Mouse (Mus musculus): ENCODE data around the gene Crcp. TPM values are rescaled to one million over a fixed set of nuclear protein-coding genes. Genes with fewer than 3 reads are reported as not detected.
A peak's percentile ranks its signal among the peaks of the same experiment; 100 is the strongest.

Crcp gene
- total and polyA plus RNA-seq, 2 experiments, result 11.8 to 33.6 TPM

GRCm38 (mm10) chr5:130067841-130068264 is 38.8 kb downstream of the Crcp start:
- WGBS, result 77% methylated on average over 3 of the region's 3 CpGs

GRCm38 (mm10) chr5:130073026-130073425 is 43.9 kb downstream of the Crcp start, which contains the start of gene Tpst1:
Tpst1 (plus strand) TSS chr5:130073326.
- Histone ChIP-seq H3K79me2 (ENCODE audit: control insufficient read depth, insufficient read depth, low read length) (no peaks in the 10 kb centered on the region; the same call in 1 of the 2 replicates), H3K4me3 (ENCODE audit: insufficient read depth, low read depth, low read length) (peak within 1 kb of the TSS; percentile 0; the same call in 1 of the 2 replicates), H3K4me1 (ENCODE audit: control insufficient read depth, insufficient read depth, low read length) (peaks cover 3% of the 10 kb centered on the region; the same call in 1 of the 2 replicates), H3K27ac (replicated peaks; ENCODE audit: insufficient read depth, low read depth, low read length) (peak within 1 kb of the TSS; percentile 76), H3K36me3 (ENCODE audit: control insufficient read depth, insufficient read depth, low read length) (no peaks in the 10 kb centered on the region), H3K27me3 (ENCODE audit: control insufficient read depth, insufficient read depth, low read length) (no peaks in the 10 kb centered on the region), H3K9ac (ENCODE audit: low read depth, low read length) (peak within 1 kb of the TSS; percentile 31; the same call in 1 of the 2 replicates)
- TF ChIP-seq POLR2A (IDR thresholded peaks at IDR 0.05; ENCODE audit: extremely low read depth, insufficient read depth, low read length) (no peak), CTCF (IDR thresholded peaks at IDR 0.05; ENCODE audit: low read depth, low read length) (no peak)
- peak; percentile 80 for DNase-seq (ENCODE audit: extremely low read depth, low read depth, low spot score)
- 31% methylated on average over 6 of the region's 6 CpGs for WGBS

More at GRCm38 (mm10) chr5:130067841-130068264, 38.8 kb downstream of the Crcp start:
- Histone ChIP-seq H3K79me2 (ENCODE audit: control insufficient read depth, insufficient read depth, low read length) (no peaks in the 10 kb centered on the region; the same call in 1 of the 2 replicates), H3K36me3 (ENCODE audit: control insufficient read depth, insufficient read depth, low read length) (no peaks in the 10 kb centered on the region), H3K4me3 (ENCODE audit: insufficient read depth, low read depth, low read length) (no peak overlapping the region), H3K9ac (ENCODE audit: low read depth, low read length) (no peak overlapping the region), H3K4me1 (ENCODE audit: control insufficient read depth, insufficient read depth, low read length) (no peaks in the 10 kb centered on the region), H3K27me3 (ENCODE audit: control insufficient read depth, insufficient read depth, low read length) (no peaks in the 10 kb centered on the region), H3K27ac (replicated peaks; ENCODE audit: insufficient read depth, low read depth, low read length) (no peak overlapping the region)
- DNase-seq (ENCODE audit: extremely low read depth, low read depth, low spot score), result no peak
- TF ChIP-seq POLR2A (IDR thresholded peaks at IDR 0.05; ENCODE audit: extremely low read depth, insufficient read depth, low read length) (no peak), CTCF (IDR thresholded peaks at IDR 0.05; ENCODE audit: low read depth, low read length) (no peak)

- no peaks in the 10 kb centered on the region; the same call in 1 of the 2 replicates for H3K79me2 ChIP-seq (ENCODE audit: control insufficient read depth, insufficient read depth, low read length)
- DNase-seq (ENCODE audit: extremely low read depth, low read depth, low spot score), result peak; percentile 94
- WGBS, result 21% methylated on average over 6 of the region's 6 CpGs
- H3K9ac ChIP-seq (ENCODE audit: low read depth, low read length), result peak overlapping the region; percentile 52
- peak overlapping the region; percentile 92 for H3K27ac ChIP-seq (replicated peaks; ENCODE audit: insufficient read depth, low read depth, low read length)
- no peaks in the 10 kb centered on the region for H3K27me3 ChIP-seq (ENCODE audit: control insufficient read depth, insufficient read depth, low read length)
- peaks cover 7% of the 10 kb centered on the region for H3K4me1 ChIP-seq (ENCODE audit: control insufficient read depth, insufficient read depth, low read length)
- H3K4me3 ChIP-seq (ENCODE audit: insufficient read depth, low read depth, low read length), result peak overlapping the region; percentile 22
- 0 out of 2 replicates have a peak, but pooled peaks have one; percentile 13 for TF ChIP-seq POLR2A (IDR thresholded peaks at IDR 0.05; ENCODE audit: extremely low read depth, insufficient read depth, low read length)
- no peak for TF ChIP-seq CTCF (IDR thresholded peaks at IDR 0.05; ENCODE audit: low read depth, low read length)
- H3K36me3 ChIP-seq (ENCODE audit: control insufficient read depth, insufficient read depth, low read length), result no peaks in the 10 kb centered on the region
These were observed 45.4 kb downstream of the Crcp start for GRCm38 (mm10) chr5:130074491-130074890.

- no peak overlapping the region for H3K9ac ChIP-seq (ENCODE audit: low read depth, low read length)
- H3K4me1 ChIP-seq (ENCODE audit: control insufficient read depth, insufficient read depth, low read length), result peaks cover 16% of the 10 kb centered on the region
- peak; percentile 57 for DNase-seq (ENCODE audit: extremely low read depth, low read depth, low spot score)
- H3K27ac ChIP-seq (replicated peaks; ENCODE audit: insufficient read depth, low read depth, low read length), result no peak overlapping the region
- peaks cover 6% of the 10 kb centered on the region; the same call in 1 of the 2 replicates for H3K79me2 ChIP-seq (ENCODE audit: control insufficient read depth, insufficient read depth, low read length)
- WGBS, result 59% methylated on average over 6 of the region's 6 CpGs
- TF ChIP-seq CTCF (IDR thresholded peaks at IDR 0.05; ENCODE audit: low read depth, low read length) (no peak), POLR2A (IDR thresholded peaks at IDR 0.05; ENCODE audit: extremely low read depth, insufficient read depth, low read length) (no peak)
- H3K27me3 ChIP-seq (ENCODE audit: control insufficient read depth, insufficient read depth, low read length), result no peaks in the 10 kb centered on the region
- no peaks in the 10 kb centered on the region for H3K36me3 ChIP-seq (ENCODE audit: control insufficient read depth, insufficient read depth, low read length)
- no peak overlapping the region for H3K4me3 ChIP-seq (ENCODE audit: insufficient read depth, low read depth, low read length)
These were observed 47.3 kb downstream of the Crcp start for GRCm38 (mm10) chr5:130076396-130076795.

- DNase-seq (ENCODE audit: extremely low read depth, low read depth, low spot score), result peak; percentile 39
- TF ChIP-seq CTCF (IDR thresholded peaks at IDR 0.05; ENCODE audit: low read depth, low read length), result no peak
- TF ChIP-seq POLR2A (IDR thresholded peaks at IDR 0.05; ENCODE audit: extremely low read depth, insufficient read depth, low read length), result no peak
- peaks cover 19% of the 10 kb centered on the region for H3K4me1 ChIP-seq (ENCODE audit: control insufficient read depth, insufficient read depth, low read length)
- no peaks in the 10 kb centered on the region for H3K27me3 ChIP-seq (ENCODE audit: control insufficient read depth, insufficient read depth, low read length)
- no peak overlapping the region for H3K27ac ChIP-seq (replicated peaks; ENCODE audit: insufficient read depth, low read depth, low read length)
- no peaks in the 10 kb centered on the region for H3K36me3 ChIP-seq (ENCODE audit: control insufficient read depth, insufficient read depth, low read length)
- WGBS, result 58% methylated on average over 9 of the region's 9 CpGs
- peaks cover 6% of the 10 kb centered on the region; the same call in 1 of the 2 replicates for H3K79me2 ChIP-seq (ENCODE audit: control insufficient read depth, insufficient read depth, low read length)
- H3K4me3 ChIP-seq (ENCODE audit: insufficient read depth, low read depth, low read length), result no peak overlapping the region
- H3K9ac ChIP-seq (ENCODE audit: low read depth, low read length), result no peak overlapping the region
These were observed 49.2 kb downstream of the Crcp start for GRCm38 (mm10) chr5:130078096-130078833.
